Mouse (Mus musculus) liver, embryonic 16.5 days (tissue): Measurements from ENCODE around the gene Kdm5b. TPM values are rescaled to one million over a fixed set of nuclear protein-coding genes. Genes with fewer than 3 reads are reported as not detected.

Experiments
- ATAC-seq: fragments of 200-750 bp; cut with Nextera tagmentation; 2 replicates; pipeline ENCODE4 v1.8.0; 2017; ENCODE audit warnings: low read depth, mild to moderate bottlenecking, moderate number of reproducible peaks, moderate library complexity
- H3K27ac ChIP-seq: fragments of 300-500 bp; sonication (generic); 2 replicates; pipeline ENCODE4 v1.5.1; 2014; ENCODE audit warnings: mild to moderate bottlenecking, low read length
- H3K27me3 ChIP-seq: fragments of 300-500 bp; sonication (generic); 2 replicates; pipeline ENCODE4 v1.6.1; 2014; ENCODE audit warnings: low read depth, low read length, mixed read lengths; ENCODE audit not compliant: control insufficient read depth, insufficient read depth
- H3K36me3 ChIP-seq: fragments of 300-500 bp; sonication (generic); 2 replicates; pipeline ENCODE4 v1.6.1; 2014; ENCODE audit warnings: mild to moderate bottlenecking; ENCODE audit not compliant: control insufficient read depth, insufficient read depth
- H3K4me1 ChIP-seq: fragments of 300-500 bp; sonication (generic); 2 replicates; pipeline ENCODE4 v1.6.1; 2014; ENCODE audit warnings: low read depth, low read length, mixed read lengths; ENCODE audit not compliant: control insufficient read depth
- H3K4me2 ChIP-seq: fragments of 300-500 bp; sonication (generic); 2 replicates; pipeline ENCODE4 v1.6.1; 2014; ENCODE audit warnings: low read depth, low read length, mixed read lengths
- H3K4me3 ChIP-seq: fragments of 300-500 bp; sonication (generic); 2 replicates; pipeline ENCODE4 v1.5.1; 2014; ENCODE audit warnings: low read depth, mild to moderate bottlenecking, low read length
- H3K9ac ChIP-seq: fragments of 300-500 bp; sonication (generic); 2 replicates; pipeline ENCODE4 v1.6.1; 2014; ENCODE audit warnings: low read depth, low read length
- H3K9me3 ChIP-seq: fragments of 300-500 bp; sonication (generic); replicated peaks from 2 replicates; pipeline ENCODE4 v1.6.1; 2016; ENCODE audit warnings: low read length; ENCODE audit not compliant: control insufficient read depth
- WGBS: fragments of 180-500 bp; shearing (Covaris S2); extraction: QIAGEN DNeasy Blood & Tissue Kit; methylation state at CpG from one replicate; pipeline ENCODE4 v1.1.7; 2014; ENCODE audit not compliant: insufficient replicate concordance; 5-methylcytosine and 5-hydroxymethylcytosine counted together
- polyA plus RNA-seq: library from polyadenylated mRNA; unstranded; fragments of >200 nt; fragmentation: Nextera tagmentation; extraction: Ambion mirVana; gene quantifications from 2 replicates; pipeline ENCODE4 v1.2.1, GENCODE M21; 2015

The Kdm5b gene
- polyA plus RNA-seq, 1 experiment from 2014 or later: 5.6 TPM

DNA sequence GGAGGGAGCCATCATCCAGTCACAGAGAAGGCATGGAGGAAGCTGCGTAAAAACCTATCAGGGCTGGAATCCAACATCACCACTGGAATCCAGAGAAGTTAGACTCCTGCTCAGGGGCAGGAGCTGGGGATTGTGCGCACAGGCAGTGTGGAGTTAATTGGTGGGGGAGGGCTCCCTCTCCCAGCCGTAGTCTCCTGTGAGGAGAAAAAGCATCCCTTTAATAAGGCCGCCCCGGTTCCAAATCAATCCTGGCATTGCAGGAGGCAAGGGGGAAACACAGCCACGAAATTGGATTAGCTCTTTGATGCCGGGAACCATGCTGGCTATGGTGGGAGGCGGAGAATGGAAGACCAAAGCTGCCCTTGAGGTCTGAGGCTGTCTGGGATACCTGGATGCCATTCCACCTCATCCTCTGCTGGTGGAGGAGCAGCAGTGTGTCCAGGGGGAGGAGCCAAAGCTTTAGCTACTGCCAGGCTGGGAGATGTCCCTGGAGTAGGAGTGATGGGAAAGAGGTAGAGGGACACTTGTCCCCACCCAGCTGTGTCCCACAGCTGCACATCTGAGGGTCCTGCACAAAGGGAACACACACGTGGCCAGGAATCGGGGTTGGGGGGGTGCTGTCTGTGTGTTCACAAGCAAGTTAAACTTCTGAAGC is 93.8 kb downstream of the Kdm5b start:
- Histone ChIP-seq H3K4me3 (no peak overlapping the region), H3K9me3 (no peaks in the 10 kb centered on the region), H3K9ac (no peak overlapping the region), H3K27ac (no peak overlapping the region), H3K4me2 (no peak overlapping the region), H3K4me1 (no peaks in the 10 kb centered on the region; the same call in 1 of the 2 replicates), H3K27me3 (peaks cover 6% of the 10 kb centered on the region), H3K36me3 (no peaks in the 10 kb centered on the region)
- no peak for ATAC-seq
- 39% methylated on average over 10 of the region's 10 CpGs for WGBS

DNA sequence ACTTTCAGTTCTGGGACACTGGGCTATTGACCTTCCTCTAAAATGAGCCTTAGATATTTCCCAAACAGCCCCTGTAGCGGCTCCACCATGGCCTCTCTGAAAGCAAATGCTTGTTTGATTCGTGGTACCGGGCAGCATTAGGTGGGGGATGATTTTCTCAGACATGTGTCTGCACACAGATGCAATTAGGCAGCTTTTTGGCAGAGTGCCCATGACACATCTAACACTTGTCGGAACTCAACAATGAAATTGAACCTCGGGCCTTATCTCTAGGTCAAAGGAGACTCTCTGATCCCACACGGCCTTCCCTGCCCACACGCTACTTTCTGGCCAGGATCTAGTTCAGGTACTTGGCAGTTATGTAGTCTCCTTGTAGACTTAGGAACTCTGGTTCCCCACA is 98.9 kb downstream of the Kdm5b start:
- no peaks in the 10 kb centered on the region for H3K4me1 ChIP-seq

GRCm38 (mm10) chr1:134660163-134660562 is 100.2 kb downstream of the Kdm5b start:
- 43% methylated on average over 7 of the region's 7 CpGs for WGBS
- ATAC-seq: no peak
- no peak overlapping the region for H3K27ac ChIP-seq
- no peaks in the 10 kb centered on the region for H3K36me3 ChIP-seq
- no peak overlapping the region for H3K9ac ChIP-seq
- H3K4me2 ChIP-seq: no peak overlapping the region
- no peaks in the 10 kb centered on the region for H3K4me1 ChIP-seq
- no peaks in the 10 kb centered on the region for H3K9me3 ChIP-seq
- no peak overlapping the region for H3K4me3 ChIP-seq
- no peaks in the 10 kb centered on the region for H3K27me3 ChIP-seq

More for the DNA sequence above, 98.9 kb downstream of the Kdm5b start:
- Histone ChIP-seq H3K9me3 (no peaks in the 10 kb centered on the region), H3K27me3 (no peaks in the 10 kb centered on the region; the same call in 1 of the 2 replicates), H3K36me3 (no peaks in the 10 kb centered on the region), H3K27ac (no peak overlapping the region), H3K9ac (no peak overlapping the region), H3K4me2 (no peak overlapping the region), H3K4me3 (no peak overlapping the region)
- ATAC-seq: no peak
- 51% methylated on average over 7 of the region's 7 CpGs for WGBS

GRCm38 (mm10) chr1:134671234-134672070 is 111.5 kb downstream of the Kdm5b start:
- Histone ChIP-seq H3K27ac (no peak overlapping the region), H3K27me3 (no peaks in the 10 kb centered on the region), H3K9me3 (no peaks in the 10 kb centered on the region), H3K4me2 (no peak overlapping the region), H3K4me3 (no peak overlapping the region), H3K36me3 (no peaks in the 10 kb centered on the region), H3K4me1 (no peaks in the 10 kb centered on the region), H3K9ac (no peak overlapping the region)
- ATAC-seq: no peak
- 68% methylated on average over 10 of the region's 10 CpGs for WGBS

GRCm38 (mm10) chr1:134674312-134674711 is 114.3 kb downstream of the Kdm5b start:
- Histone ChIP-seq H3K36me3 (no peaks in the 10 kb centered on the region), H3K9me3 (no peaks in the 10 kb centered on the region), H3K9ac (no peak overlapping the region), H3K27ac (no peak overlapping the region), H3K4me3 (no peak overlapping the region), H3K4me1 (no peaks in the 10 kb centered on the region), H3K4me2 (no peak overlapping the region), H3K27me3 (no peaks in the 10 kb centered on the region)
- 0% methylated on average over 1 of the region's 1 CpGs for WGBS
- no peak for ATAC-seq

DNA sequence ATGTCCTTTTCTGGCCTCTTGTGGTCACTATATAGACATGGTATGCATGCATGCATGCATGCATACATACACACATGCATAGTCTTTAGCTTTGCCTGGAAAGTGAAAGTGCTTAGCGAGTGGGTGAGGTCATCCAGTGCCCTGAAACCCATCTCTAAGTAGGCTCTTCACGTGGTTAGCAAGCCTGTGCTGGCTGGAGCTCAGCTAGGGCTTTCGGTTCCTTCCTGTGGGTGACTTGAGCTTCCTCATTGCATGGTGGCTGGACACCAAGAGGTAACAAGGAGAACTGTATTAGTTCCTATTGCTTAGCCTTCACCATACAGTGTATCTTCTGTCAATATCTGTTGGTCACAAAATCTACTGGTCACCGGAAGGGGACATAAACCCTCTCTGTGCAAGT is 119.5 kb downstream of the Kdm5b start:
- WGBS: 13% methylated on average over 4 of the region's 4 CpGs
- no peak overlapping the region for H3K4me2 ChIP-seq
- H3K4me3 ChIP-seq: no peak overlapping the region
- H3K9ac ChIP-seq: no peak overlapping the region
- H3K9me3 ChIP-seq: no peaks in the 10 kb centered on the region
- no peaks in the 10 kb centered on the region for H3K4me1 ChIP-seq
- H3K27me3 ChIP-seq: no peaks in the 10 kb centered on the region
- 0 out of 2 replicates have a peak, but pooled peaks have one; percentile 21 for ATAC-seq
- H3K36me3 ChIP-seq: no peaks in the 10 kb centered on the region
- no peak overlapping the region for H3K27ac ChIP-seq

DNA sequence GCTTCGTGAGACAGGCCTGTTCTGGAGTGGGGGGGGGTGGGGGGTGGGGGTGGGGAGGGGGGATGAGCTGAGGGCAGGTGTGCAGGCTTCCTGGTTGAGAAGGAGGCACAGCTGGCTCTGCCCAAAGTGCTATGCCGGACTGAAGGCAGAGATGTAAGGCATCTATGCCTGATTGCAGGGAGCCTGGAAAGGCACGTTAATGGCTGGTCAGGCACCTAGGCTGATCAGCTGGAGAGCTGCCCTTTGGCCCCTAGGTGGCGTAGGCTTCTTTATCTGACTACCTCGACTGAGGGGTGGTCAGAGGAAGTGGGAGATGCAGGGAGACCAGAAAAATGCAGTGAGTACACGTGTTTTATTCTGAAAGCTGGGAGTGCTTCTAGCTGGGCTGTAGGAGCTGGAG is 120.6 kb downstream of the Kdm5b start:
- no peak overlapping the region for H3K9ac ChIP-seq
- H3K27ac ChIP-seq: no peak overlapping the region
- H3K27me3 ChIP-seq: no peaks in the 10 kb centered on the region
- no peaks in the 10 kb centered on the region for H3K4me1 ChIP-seq
- H3K9me3 ChIP-seq: no peaks in the 10 kb centered on the region
- WGBS: 12% methylated on average over 5 of the region's 6 CpGs
- no peak overlapping the region for H3K4me2 ChIP-seq
- H3K4me3 ChIP-seq: no peak overlapping the region
- H3K36me3 ChIP-seq: no peaks in the 10 kb centered on the region
- ATAC-seq: no peak

GRCm38 (mm10) chr1:134682460-134682859 is 122.5 kb downstream of the Kdm5b start:
- H3K4me3 ChIP-seq: no peak overlapping the region
- no peaks in the 10 kb centered on the region for H3K9me3 ChIP-seq
- no peak overlapping the region for H3K27ac ChIP-seq
- H3K4me1 ChIP-seq: no peaks in the 10 kb centered on the region
- 49% methylated on average over 9 of the region's 9 CpGs for WGBS
- H3K9ac ChIP-seq: no peak overlapping the region
- ATAC-seq: no peak
- no peaks in the 10 kb centered on the region for H3K36me3 ChIP-seq
- no peaks in the 10 kb centered on the region for H3K27me3 ChIP-seq
- H3K4me2 ChIP-seq: no peak overlapping the region
